Mouse (Mus musculus): ENCODE results near the gene Hipk2. TPM values are rescaled to one million over a fixed set of nuclear protein-coding genes. Genes with fewer than 3 reads are reported as not detected.

Gene Hipk2
- polyA plus RNA-seq, 1 experiment: 39.5 TPM

- Histone ChIP-seq H3K27ac (ENCODE audit: control insufficient read depth, insufficient read depth, low read depth, low read length, poor library complexity) (no peak overlapping the region), H3K4me3 (replicated peaks; ENCODE audit: control insufficient read depth, low read depth, low read length) (no peak overlapping the region), H3K4me1 (ENCODE audit: control insufficient read depth, insufficient read depth, low read length) (peaks cover 4% of the 10 kb centered on the region)
- TF ChIP-seq POLR2A (IDR thresholded peaks at IDR 0.05; ENCODE audit: borderline replicate concordance, control insufficient read depth, low read depth, low read length): no peak
- no peak for TF ChIP-seq CTCF (IDR thresholded peaks at IDR 0.05; ENCODE audit: control insufficient read depth, insufficient read depth, low read length)
- whole genome bisulfite sequencing: 95% methylated on average over 1 of the region's 1 CpGs
Observed at GRCm38 (mm10) chr6:38859819-38860218, 16.1 kb downstream of the Hipk2 start.

GRCm38 (mm10) chr6:38853561-38853992, 22.4 kb downstream of the Hipk2 start:
- no peak for TF ChIP-seq POLR2A (IDR thresholded peaks at IDR 0.05; ENCODE audit: borderline replicate concordance, control insufficient read depth, low read depth, low read length)
- no peak for TF ChIP-seq CTCF (IDR thresholded peaks at IDR 0.05; ENCODE audit: control insufficient read depth, insufficient read depth, low read length)
- Histone ChIP-seq H3K4me3 (replicated peaks; ENCODE audit: control insufficient read depth, low read depth, low read length) (no peak overlapping the region), H3K4me1 (ENCODE audit: control insufficient read depth, insufficient read depth, low read length) (peaks cover 4% of the 10 kb centered on the region), H3K27ac (ENCODE audit: control insufficient read depth, insufficient read depth, low read depth, low read length, poor library complexity) (no peak overlapping the region)
- 80% methylated on average over 5 of the region's 5 CpGs for WGBS

- 75% methylated on average over 2 of the region's 2 CpGs for WGBS
- Histone ChIP-seq H3K4me1 (ENCODE audit: control insufficient read depth, insufficient read depth, low read length) (peaks cover 4% of the 10 kb centered on the region), H3K4me3 (replicated peaks; ENCODE audit: control insufficient read depth, low read depth, low read length) (no peak overlapping the region), H3K27ac (ENCODE audit: control insufficient read depth, insufficient read depth, low read depth, low read length, poor library complexity) (no peak overlapping the region)
- TF ChIP-seq CTCF (IDR thresholded peaks at IDR 0.05; ENCODE audit: control insufficient read depth, insufficient read depth, low read length) (no peak), POLR2A (IDR thresholded peaks at IDR 0.05; ENCODE audit: borderline replicate concordance, control insufficient read depth, low read depth, low read length) (no peak)
Observed at GRCm38 (mm10) chr6:38851740-38852139, 24.2 kb downstream of the Hipk2 start.

DNA sequence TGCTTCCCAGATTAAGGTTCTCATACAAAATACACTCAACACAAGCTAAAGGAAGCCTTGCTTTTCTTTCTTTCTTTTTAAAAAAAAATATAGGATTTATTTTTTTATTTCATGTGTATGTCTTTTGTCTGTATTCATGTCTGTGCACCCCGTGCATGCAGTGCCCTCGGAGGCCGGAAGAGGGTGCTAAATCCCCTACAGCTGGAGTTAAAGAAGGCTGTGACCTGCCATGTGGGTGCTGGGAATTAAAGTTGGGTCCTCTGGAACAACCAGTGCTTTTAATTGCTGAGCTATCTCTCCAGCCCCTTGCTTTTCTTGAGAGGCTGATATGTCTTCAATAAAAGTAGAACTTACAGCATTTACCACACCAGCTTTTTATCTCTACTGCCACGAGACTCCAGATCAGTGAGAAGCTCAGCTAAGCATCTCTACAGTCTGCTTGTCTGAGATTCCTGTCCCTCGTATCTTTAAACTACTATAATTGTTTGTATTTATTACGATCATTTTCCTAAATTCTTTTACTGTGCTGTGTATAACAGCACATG, 25.2 kb downstream of the Hipk2 start:
- Histone ChIP-seq H3K27ac (ENCODE audit: control insufficient read depth, insufficient read depth, low read depth, low read length, poor library complexity) (no peak overlapping the region), H3K4me3 (replicated peaks; ENCODE audit: control insufficient read depth, low read depth, low read length) (no peak overlapping the region), H3K4me1 (ENCODE audit: control insufficient read depth, insufficient read depth, low read length) (peaks cover 4% of the 10 kb centered on the region)
- TF ChIP-seq CTCF (IDR thresholded peaks at IDR 0.05; ENCODE audit: control insufficient read depth, insufficient read depth, low read length): no peak
- TF ChIP-seq POLR2A (IDR thresholded peaks at IDR 0.05; ENCODE audit: borderline replicate concordance, control insufficient read depth, low read depth, low read length): no peak
- WGBS: 79% methylated on average over 6 of the region's 6 CpGs

DNA sequence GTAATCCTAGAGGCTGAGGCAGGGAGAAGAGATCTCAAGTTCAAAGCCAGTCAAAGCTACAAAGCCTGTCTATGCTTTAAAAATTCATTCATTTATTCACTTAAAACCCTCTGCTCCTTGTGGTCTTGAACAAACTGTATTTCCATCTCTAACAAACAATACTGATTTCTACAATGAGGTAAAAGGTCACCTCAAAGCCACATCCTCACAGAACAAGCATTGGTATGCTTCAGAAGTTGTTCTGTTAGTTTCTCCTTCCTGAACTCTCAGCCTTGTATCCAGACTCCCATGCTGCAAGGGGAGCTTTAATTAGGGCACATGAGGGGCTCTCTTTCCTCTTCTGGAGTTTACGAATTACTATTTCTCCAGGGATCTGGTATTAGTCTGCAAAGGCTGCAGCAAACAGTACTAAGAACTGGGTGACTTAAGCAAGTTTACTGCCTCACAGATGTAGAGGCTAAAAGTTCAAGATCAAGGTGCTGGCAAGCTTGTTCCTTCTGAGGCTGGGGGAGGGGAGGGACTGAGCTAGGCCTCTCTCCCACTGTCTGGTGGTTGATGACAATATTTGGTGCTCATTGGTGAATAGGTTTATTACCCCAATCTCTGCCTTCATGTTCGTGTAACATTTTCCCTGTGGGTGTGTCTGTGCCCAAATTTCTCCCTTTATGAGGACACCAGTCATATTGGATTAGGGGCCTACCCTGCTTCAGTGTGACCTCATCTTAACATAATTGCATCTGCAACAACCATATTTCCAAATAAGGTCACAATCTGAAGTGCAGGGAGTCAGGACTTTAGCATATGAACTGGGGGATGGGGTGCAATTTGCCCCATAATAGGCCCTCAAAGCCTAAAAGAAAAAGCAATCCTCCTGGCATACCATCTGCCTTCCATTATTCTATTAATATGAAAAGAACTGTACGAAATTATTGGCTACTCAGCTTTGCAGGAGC, 27.7 kb downstream of the Hipk2 start:
- TF ChIP-seq CTCF (IDR thresholded peaks at IDR 0.05; ENCODE audit: control insufficient read depth, insufficient read depth, low read length) (no peak), POLR2A (IDR thresholded peaks at IDR 0.05; ENCODE audit: borderline replicate concordance, control insufficient read depth, low read depth, low read length) (no peak)
- Histone ChIP-seq H3K27ac (ENCODE audit: control insufficient read depth, insufficient read depth, low read depth, low read length, poor library complexity) (no peak overlapping the region), H3K4me3 (replicated peaks; ENCODE audit: control insufficient read depth, low read depth, low read length) (no peak overlapping the region), H3K4me1 (ENCODE audit: control insufficient read depth, insufficient read depth, low read length) (peaks cover 4% of the 10 kb centered on the region)
- 74% methylated on average over 3 of the region's 3 CpGs for WGBS

DNA sequence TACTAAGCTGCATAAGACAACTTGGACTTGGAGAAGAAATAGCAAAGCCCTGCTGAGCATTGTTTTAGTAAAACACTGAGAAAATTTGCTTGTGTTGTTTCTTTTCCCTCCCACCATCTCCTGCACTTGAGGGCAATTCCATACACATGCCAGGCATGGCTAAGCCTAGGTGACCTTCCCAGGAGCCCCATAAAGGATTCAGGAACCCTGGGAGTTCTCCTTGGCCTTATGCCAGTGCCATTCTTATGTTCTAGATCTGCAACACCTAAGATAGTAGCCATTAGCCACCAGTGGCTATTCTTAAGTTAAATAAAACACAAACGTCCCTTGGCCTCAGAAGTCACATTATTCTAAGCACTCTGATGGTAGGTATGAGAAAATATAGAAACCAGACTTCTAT, 28.5 kb downstream of the Hipk2 start:
- no peak for TF ChIP-seq POLR2A (IDR thresholded peaks at IDR 0.05; ENCODE audit: borderline replicate concordance, control insufficient read depth, low read depth, low read length)
- TF ChIP-seq CTCF (IDR thresholded peaks at IDR 0.05; ENCODE audit: control insufficient read depth, insufficient read depth, low read length): no peak
- 60% methylated on average over 1 of the region's 1 CpGs for WGBS
- Histone ChIP-seq H3K4me3 (replicated peaks; ENCODE audit: control insufficient read depth, low read depth, low read length) (no peak overlapping the region), H3K4me1 (ENCODE audit: control insufficient read depth, insufficient read depth, low read length) (peaks cover 4% of the 10 kb centered on the region), H3K27ac (ENCODE audit: control insufficient read depth, insufficient read depth, low read depth, low read length, poor library complexity) (no peak overlapping the region)

- WGBS: 63% methylated on average over 6 of the region's 6 CpGs
- Histone ChIP-seq H3K4me3 (replicated peaks; ENCODE audit: control insufficient read depth, low read depth, low read length) (no peak overlapping the region), H3K4me1 (ENCODE audit: control insufficient read depth, insufficient read depth, low read length) (peaks cover 1% of the 10 kb centered on the region; the same call in 1 of the 2 replicates), H3K27ac (ENCODE audit: control insufficient read depth, insufficient read depth, low read depth, low read length, poor library complexity) (no peak overlapping the region)
- TF ChIP-seq POLR2A (IDR thresholded peaks at IDR 0.05; ENCODE audit: borderline replicate concordance, control insufficient read depth, low read depth, low read length) (no peak), CTCF (IDR thresholded peaks at IDR 0.05; ENCODE audit: control insufficient read depth, insufficient read depth, low read length) (no peak)
Observed at GRCm38 (mm10) chr6:38846330-38847195, 29.4 kb downstream of the Hipk2 start.

All from bone marrow, adult 2 months (tissue).